Mouse (Mus musculus): ENCODE results near the gene Ube2t.

Ube2t gene

DNA sequence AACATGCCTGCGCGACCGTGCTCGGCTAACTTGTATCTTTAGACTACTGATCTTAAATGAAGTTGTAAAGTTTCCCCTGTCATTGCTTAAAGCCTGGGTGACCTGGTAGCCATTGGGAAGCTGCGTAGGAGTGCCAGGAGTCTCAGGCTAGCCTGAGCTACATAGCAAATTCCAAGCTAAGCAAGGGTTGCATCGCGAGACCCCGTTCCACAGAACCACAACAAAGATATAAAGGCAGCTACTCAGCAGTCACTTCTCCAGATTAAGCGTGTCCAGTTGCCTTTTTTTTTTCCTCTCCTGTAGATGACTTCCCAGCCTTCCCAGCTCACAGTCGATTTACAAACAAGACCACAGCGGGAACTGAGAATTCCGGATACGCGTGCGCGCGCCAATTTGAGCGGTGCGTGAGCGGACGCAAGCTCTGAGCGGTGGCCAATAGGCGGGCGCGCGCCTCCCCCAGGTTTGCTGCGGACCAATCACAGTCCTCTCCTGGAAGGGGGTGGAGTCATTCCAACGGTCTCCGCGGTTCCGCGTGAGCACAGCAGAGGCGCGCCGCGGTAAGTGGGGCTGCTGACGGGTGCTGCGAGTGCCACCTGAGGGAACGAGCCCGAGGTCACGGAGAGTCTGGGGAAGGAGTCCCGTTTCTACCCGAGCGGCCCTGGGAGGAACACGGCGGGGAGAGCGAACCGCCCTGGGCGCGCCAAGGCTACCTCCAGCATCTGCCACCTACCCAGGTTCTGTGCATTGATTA is at the start of gene Ube2t:
Gene Ube2t, plus strand, starts transcription at position 513 of the 751 bp plus-strand sequence.
- DNase-seq = peak; percentile 96 to 97

DNA sequence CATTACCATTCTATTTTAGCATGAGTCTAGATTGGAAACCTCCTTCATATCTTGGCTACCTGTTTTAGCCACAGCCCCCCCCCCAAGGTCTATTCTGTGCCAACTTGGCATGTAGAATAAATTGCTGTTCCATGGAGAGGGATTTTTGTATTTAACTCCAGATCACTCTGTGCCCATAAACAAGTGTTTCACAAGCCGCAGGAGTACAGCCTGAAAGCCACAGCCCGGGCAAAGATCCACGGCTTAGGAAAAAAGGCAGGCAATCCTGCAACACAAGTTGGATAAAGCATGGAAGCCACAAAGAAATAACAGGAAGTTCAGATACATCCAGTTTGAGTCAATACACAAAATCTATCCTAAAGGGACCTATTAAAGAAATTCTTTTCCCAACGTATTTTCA is 48.8 kb upstream of the Ube2t start:
- DNase-seq = peak; percentile 21 to 45

DNA sequence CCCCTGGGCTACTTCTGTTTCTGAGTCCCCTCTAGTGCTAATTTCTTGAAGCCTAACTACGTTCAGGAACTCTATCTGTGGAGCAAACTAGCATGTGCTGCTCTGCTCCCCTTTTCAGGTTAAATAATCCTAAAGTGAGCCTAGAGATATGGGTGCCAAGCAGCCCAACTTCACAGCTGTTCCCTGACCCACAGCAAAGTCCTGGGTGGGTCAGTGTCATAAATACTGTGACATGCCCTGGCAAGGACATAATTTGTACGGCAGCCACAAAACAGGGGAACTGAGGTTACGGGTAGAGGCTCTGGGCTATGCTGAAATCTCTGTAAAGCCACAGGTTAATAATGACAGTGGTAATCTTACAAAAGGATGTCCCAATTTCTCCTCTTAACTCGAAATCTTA is 46.9 kb upstream of the Ube2t start:
- DNase-seq = no peak

DNA sequence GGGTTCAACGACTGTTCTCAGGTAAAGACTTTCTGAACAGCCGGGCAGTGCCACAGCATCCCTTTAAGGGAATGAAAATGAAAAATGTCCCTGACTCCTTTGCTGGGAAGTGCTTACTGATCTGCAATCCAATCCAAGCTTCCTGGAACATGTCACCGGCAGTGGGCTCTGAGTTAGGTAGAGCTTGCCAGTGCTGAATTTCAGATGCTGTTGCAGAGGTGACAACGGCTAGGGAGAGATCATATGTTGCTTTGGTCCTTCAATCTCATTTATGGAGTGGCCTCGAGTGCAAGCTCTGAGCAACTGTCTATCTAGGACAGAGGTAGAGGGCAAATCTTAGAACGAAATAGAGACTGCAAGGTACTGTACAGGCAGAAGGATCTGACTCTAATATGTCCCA is 43.4 kb upstream of the Ube2t start:
- no peak for DNase-seq

DNA sequence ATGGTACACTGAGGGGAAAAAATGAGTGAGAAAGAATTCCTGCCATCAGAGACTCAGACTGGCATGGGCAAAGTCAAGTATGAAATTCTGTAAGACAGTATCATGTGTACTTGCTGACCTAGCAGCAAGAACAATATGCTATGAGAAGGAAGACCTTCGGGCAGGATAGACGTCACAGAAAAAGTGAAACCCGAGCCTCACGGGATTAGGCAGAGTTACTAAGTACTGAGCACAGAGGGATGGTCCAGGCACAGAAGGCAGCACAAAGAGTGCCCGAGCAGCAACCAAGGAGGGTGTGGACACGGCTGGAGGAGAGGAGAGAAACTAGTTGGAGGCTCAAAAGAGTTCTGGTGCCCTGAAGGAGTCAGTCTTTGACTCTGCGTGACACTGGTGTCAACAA is 29.9 kb upstream of the Ube2t start:
- DNase-seq = no peak

DNA sequence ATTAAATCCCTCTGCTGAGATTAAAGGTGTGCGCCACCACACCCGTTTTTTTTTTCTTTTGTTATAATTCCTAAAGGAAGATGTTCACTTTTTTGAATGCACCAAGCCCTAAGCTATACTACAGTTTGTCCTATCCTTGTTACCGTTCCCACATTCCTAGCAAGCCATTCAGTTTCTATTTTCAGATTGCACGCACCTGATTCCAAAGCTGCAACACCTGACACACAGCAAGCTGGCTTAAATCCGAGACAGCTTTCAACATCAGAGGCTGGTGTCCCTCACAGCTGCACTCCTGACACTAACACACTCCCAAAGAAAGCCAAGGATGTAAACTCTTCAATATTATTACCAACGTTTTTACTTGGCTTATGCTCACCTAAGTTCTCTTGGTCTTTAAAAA is 26.0 kb upstream of the Ube2t start:
- DNase-seq = no peak

DNA sequence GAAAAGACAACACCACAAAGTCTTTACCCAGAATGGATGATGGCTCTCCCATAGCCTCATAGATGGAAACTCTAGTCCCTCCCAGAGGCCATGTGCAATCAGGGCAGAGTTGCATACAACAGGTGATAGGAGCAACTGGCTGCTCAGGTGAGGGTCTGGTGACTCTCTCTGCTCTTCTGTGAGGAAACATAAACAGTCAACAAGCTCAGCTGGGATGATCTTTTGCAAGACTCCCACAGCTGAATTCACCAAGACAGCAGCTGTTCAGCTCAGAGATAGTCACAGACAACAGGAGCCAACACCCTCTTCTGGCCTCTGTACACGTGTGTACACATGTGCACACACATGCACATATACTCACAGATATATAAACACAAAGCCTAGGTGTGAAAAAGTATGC is 24.1 kb upstream of the Ube2t start:
- DNase-seq = no peak

DNA sequence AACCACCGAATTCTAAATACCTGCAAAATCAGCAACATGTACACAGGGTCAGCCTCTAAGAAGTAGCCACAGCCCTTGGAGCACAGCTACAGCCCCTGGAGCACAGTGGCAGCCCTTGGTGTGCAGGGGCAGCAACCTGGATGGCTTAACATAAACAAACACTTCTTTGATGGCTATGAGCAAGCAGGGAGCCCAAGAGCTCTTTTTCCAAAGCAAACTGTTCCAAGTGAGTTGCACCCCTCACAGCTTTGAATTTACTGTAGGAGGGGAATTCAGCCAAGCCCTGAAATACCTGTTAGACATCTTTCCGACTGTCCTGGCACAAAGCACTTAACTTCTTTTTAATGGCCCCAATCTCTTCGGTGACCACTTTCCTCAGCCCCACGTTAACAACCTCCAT is 21.5 kb upstream of the Ube2t start:
- DNase-seq = peak in 1 of 2 experiments; percentile 13

DNA sequence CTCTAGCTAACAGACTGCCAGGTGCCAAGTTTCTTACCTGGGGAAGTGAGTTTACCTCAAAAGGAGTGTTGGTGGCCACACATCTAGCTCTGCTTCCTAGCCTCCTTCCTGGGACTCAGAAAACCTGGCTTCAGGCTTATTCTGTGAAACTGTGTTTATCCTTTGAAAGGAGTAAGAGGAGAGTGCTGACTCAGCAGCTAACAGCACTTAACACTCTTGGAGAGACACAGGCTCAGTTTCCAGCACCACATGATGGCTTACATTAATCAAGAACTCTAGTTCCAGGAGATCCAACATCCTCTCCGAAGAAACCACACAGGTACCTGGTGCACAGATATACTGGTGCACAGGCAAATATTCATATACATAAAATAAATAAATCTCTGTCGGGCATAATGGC is 19.5 kb upstream of the Ube2t start:
- DNase-seq = no peak

DNA sequence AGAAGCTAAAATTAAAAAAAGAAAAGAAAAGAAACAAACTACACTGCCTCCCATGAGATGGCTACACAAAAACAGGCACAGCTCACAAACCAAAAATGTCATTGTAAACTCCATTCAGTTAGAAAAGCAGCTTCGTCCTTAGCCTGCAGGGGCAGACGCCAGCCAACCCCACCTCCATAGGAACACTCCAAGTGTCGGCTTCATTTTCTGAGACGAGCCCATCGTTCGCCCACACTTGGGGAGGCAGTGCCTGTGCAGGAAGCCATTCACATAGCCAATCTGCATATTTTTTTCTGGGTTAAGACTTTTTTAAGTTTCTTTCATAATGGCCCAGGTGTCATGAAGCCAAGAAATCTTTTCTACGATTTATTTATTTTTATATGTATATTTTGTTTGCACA is 14.8 kb upstream of the Ube2t start:
- no peak for DNase-seq

DNA sequence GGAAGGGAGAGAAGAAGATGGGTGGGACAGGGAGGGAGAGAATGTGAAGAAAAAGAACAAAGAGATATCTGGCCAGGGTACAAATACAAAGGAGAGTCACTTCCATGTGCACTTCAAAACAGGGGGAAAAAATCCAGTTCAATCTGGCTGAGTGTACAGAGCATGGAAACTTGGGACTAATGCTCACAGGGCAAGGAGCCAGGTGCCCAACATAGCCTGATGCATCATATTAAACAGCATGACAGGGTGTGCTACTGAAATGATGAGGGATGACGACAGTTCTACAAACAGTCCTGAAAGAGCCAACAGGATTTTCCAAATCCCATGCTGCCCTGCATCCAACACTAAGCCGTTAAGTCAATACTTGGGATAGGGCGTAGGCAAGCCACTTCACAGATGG is 12.4 kb upstream of the Ube2t start:
- DNase-seq = no peak

DNA sequence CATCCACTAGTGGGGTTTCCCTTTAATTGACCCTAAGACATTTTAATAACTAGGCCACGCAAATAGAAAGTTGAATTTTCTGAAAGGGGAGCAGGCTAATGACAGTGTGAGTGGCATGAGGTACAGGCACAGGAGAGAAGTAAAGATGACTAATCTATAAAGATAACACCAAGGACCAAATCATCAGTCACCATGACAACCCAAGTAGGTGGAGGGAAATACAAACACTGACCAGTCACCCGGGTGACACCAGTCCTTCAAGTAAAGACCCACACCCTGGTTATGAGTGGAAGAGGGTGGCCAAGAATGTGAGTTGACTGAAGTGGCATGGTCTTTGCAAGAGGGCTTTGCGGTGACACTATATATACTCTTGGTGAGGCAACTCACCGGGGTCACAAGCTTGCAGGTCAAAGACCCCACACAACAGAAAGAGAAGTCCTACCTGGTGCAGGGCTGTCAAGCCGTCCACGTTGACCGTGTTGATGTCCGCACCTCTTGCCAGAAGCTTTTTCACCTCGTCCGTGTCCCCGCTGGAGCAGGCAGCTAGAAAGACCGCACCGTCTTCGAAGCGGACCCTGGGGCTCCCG is 7.2 kb upstream of the Ube2t start:
- peak in 1 of 2 experiments; percentile 44 for DNase-seq

DNA sequence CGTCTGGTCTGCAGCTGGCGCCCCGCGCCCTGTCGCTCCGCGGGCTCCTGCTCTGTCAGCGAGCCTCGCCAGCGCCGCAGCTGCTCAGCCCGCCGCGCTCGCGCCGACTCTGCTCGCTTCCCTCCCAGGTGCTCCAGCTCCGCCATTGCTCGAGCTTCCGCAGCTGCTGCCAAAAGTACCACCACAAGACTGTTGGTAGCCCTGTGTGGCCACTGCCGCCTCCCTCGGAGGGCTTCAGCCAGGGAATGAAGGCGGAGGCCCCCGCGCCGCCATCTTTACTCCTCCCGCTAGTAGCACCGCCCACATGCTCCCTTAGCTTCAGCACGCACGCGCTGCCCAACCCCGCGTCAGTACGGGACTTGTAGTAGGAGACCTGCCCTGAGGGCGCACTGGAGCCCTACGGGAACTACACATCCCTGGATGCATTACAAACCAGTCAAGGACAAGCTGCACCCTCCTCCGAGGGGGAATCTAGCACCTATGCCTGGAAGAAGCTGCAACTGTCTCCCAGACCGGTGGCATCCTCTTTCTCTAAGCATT is 6.7 kb upstream of the Ube2t start, which contains the start of gene Ppp1r12b:
Gene Ppp1r12b, minus strand, starts transcription at position 306 of the 540 bp plus-strand sequence.
- peak; percentile 96 for DNase-seq

DNA sequence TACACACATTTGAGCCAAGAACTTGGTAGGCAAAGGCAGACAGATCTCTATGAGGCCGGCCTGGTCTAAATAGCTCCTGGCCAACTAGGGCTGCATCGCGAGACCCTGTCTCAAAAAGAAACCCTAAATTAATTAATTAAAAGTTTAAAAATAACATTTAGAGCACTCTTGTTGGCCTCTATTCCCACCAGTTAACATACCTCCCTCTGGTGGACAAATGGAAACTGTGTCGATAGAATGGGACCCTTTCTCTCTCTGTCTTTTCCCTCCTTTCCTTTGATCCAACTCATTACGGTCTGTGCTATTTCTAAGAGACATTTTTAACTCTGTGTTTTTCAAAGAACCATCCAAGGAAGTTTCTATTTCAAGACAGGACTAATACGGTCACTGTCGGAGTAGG is 1.7 kb upstream of the Ube2t start:
- no peak for DNase-seq

DNA sequence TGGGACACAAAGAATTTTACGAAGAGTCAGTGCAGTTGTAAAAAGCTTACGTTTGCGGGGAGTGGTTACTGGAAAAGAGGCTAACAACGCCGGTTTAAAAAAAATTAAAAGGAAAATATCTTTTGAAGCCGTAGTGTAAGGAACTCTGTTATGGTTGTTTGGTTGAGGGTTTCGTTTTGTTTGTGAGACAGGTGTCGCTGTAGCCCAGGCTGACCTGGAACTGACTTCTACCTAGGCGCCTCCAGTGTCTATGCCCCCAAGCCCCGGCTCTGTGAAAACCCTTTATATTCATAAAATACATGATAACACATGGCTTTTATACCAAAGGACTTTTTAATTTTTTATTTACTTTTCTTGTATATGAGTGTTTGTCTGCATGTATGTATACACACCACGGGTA is 456 bp downstream of the Ube2t start:
- DNase-seq = peak in 1 of 2 experiments; percentile 12

DNA sequence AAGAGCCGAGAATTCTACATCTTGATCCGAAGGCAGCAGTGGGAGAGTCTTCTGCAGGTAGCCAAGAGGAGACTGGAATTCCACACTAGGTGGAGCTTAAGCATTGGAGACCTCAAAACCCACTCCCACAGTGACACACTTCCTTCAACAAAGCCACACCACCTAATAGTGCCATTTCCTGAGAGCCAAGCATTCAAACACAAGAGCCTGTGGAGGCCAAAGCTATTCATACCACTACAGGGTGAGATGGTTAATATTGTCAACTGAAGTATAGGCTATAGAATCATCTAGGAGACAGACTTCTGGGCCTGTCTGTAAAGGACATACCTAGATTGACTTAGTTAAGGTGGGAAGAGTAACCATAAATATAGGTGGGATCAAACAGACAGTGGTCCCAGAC is 3.1 kb downstream of the Ube2t start:
- DNase-seq = no peak

DNA sequence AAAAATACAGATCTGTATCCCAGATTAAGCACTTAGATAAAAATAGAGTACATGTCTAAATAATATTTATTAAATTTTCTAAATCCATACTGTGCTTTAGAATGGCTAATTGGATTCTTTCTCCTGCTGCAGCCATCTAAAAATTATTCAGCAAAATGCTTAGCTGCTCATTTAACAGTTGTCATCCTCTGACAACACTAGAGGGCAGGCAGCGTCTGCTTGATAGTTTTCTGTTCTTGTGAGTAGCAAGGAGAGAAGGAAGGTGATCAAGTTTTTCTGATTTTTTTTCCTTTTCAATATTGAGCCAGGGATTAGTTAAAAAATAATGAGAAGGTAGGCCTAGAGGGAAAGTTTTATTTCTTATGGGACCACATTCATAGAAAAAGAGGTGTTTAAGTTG is 10.6 kb downstream of the Ube2t start:
- no peak for DNase-seq

DNA sequence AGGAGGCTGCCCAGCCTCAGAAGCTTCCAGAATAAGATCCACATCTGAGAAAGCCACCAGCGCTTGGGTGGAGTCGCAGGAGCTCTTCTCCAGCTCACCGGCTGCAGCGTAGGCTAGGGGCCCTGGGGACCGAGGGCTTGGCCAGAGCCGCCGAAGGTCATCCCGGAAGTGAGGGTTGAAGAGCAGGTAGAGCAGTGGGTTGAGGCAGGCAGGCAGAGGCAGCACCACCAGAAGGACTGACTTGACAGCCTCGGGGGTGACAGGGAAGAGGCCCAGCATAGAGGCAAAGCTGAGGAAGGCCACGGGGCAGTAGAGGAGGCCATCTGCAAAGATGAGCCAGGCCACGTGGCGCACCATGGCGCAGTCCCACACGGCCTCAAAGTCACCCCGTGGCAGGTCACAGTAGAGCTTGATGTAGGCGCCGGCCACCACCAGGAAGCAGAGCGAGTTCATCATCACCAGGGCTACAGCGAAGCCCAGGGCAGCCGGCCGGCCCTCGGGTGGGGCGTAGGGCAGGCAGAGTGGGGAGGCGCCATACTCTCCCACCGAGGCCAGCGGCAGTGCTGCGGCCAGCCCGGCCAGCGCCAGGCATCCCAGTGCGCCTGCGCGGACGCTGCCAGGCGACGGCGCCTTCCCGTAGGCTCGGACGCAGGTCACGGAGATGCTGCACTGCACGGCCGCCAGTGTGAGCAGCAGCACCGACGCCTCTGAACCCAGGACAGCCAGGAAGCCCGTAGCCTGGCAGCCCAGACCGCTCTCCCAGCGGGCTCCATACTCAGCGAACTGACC is 25.0 kb downstream of the Ube2t start:
- DNase-seq = peak; percentile 27 to 51

DNA sequence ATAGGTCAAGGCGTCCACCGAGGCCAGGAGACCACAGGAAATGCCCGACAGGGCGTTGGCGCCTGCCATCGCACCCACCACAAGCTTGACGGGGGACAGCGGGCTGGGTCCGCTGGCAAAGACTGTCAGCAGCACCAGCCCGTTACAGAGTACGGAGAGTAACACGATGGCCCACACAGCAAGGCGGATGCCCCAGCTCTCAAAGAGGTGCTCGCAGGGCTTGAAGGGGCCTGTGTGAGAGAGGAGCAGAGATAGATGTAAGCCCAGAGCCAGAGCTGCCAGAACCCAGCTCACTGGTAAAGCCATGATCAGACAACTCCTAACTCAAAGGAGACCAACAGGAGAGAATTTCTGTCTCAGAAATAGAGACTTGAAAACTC is 25.6 kb downstream of the Ube2t start:
- DNase-seq = no peak

DNA sequence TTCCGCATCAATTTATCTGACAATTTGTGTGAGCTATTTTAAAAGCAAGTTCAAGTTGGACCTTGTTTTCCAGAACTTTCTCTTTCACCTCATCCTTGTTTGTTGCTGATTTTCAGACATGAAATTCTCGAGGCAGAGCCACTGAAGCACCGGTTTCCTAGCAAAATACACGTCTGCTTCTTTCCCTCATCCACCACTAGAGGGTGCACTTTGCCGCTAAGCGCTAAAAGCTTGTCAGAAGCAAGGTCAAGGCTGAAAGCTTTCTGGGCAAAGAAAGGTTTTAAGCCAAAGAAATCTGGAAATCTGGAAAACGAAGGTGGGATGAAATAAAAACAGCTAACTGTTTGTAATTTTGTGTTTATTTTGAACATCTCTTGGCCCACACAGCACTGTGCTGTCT is 27.0 kb downstream of the Ube2t start:
- peak; percentile 63 to 68 for DNase-seq

DNA sequence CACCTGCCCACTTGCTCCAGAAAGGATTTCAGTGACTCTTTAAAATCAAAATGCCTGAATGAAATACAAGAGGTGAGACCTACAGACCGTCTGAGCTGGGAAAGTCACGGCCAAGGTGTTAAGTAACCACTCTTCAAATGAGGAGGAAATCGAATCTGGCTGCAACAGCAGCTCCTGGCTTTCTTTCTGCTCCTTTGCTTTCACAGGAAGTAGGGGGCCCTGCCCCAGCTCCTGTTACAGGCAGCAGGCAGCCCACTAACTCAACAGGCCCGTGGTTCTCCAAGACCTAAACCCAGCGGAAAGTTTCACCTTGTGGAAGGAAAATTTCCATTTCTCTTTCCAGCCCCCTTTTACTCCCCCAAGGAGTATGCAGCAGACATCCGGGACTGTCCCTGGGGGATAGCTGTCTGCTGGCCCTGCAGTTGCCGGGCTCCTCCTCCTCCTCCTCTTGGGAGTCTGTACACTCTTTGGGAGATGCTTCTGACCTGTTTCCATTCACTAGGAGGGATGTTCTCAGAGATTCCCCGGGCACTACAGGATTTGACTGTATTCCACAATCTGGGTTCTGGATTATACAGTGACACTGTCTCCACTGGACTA is 29.8 kb downstream of the Ube2t start:
- DNase-seq = no peak

DNA sequence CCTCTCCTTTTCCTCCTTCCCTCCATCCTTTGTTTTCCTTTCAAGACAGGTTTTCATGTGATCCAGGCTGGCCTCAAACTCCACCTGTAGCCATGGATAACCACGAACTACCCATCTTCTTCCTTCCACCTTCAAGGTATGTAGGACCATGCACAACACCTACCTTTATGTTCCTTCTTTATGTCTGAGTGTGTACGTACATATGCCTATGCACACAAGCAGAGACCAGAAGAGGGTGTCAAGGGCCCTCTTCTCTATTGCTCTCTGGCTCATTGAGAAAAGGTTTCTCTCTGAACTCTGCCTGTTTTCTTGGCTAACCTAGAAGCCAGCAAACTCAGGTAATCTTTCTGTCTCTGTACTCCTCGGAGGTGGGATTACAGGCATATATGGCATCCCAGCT is 32.4 kb downstream of the Ube2t start:
- no peak for DNase-seq

DNA sequence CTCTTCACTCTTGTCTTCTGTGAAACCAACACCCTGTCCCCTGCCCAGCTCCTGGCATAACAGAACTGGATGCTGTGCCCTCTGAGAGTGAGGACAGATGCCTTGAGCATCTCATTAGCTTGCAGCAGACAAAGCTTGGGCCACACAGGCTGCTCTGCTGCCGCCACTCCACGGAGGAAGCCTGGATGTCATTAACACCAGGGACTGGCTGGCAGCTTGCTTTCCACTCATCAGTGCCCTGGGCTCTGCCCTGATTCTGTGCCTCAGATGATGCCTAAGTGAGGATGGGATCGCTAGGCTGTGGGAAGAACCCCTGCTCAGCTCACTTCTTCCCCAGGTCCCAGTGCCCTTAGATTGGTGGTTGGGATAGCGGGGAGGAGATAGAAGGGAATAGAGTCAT is 33.1 kb downstream of the Ube2t start:
- no peak for DNase-seq

Measured in lung, adult 18-20 months (tissue).